Mouse (Mus musculus) common myeloid progenitor, adult 5-6 weeks (primary cell): ENCODE measurements around the gene Cep104. TPM values are rescaled to one million over a fixed set of nuclear protein-coding genes. Genes with fewer than 3 reads are reported as not detected.

Experiments used
- ATAC-seq: replicated peaks from 2 replicates; pipeline ENCODE4 v1.8.0; 2016; ENCODE audit warnings: low read depth, mild to moderate bottlenecking, moderate TSS enrichment, inconsistent platforms; ENCODE audit not compliant: poor library complexity, severe bottlenecking
- total RNA-seq: library from RNA; stranded (forward); fragments of 200-1000, 187-1606 nt; gene quantifications from 2 replicates; pipeline ENCODE4 v1.2.3, GENCODE M21; 2017

The Cep104 gene
- 7.4 and 25.7 TPM in 2 replicates for total RNA-seq

GRCm38 (mm10) chr4:153974431-153975291 lies at the start of gene Cep104, which contains the start of gene Dffb:
Gene Cep104, plus strand, starts transcription at chr4:153975194.
Gene Dffb, minus strand, starts transcription at chr4:153975126.
- peak; percentile 87 for ATAC-seq

- no peak for ATAC-seq
Observed at GRCm38 (mm10) chr4:153928772-153929299, 46.2 kb upstream of the Cep104 start.

GRCm38 (mm10) chr4:153929425-153929824 lies 45.6 kb upstream of the Cep104 start:
- no peak for ATAC-seq

- ATAC-seq: no peak
Observed at GRCm38 (mm10) chr4:153929921-153930320, 45.1 kb upstream of the Cep104 start.

- ATAC-seq: no peak
Observed at GRCm38 (mm10) chr4:153943243-153943642, 31.8 kb upstream of the Cep104 start.

GRCm38 (mm10) chr4:153944261-153944660 lies 30.7 kb upstream of the Cep104 start:
- no peak for ATAC-seq

GRCm38 (mm10) chr4:153945741-153946140 lies 29.3 kb upstream of the Cep104 start:
- ATAC-seq: no peak

GRCm38 (mm10) chr4:153950372-153950771 lies 24.6 kb upstream of the Cep104 start:
- ATAC-seq: no peak

- ATAC-seq: no peak
Observed at GRCm38 (mm10) chr4:153951150-153951549, 23.8 kb upstream of the Cep104 start.

- ATAC-seq: no peak
Observed at GRCm38 (mm10) chr4:153951692-153952091, 23.3 kb upstream of the Cep104 start.

- ATAC-seq: no peak
Observed at GRCm38 (mm10) chr4:153955651-153956050, 19.3 kb upstream of the Cep104 start.

- peak; percentile 87 for ATAC-seq
Observed at GRCm38 (mm10) chr4:153956569-153957405, 18.2 kb upstream of the Cep104 start, which contains the start of gene A430005L14Rik. Gene A430005L14Rik, plus strand, starts transcription at chr4:153957237.

- ATAC-seq: peak; percentile 36
Observed at GRCm38 (mm10) chr4:153957444-153958250, 17.3 kb upstream of the Cep104 start.

- no peak for ATAC-seq
Observed at GRCm38 (mm10) chr4:153962631-153963030, 12.4 kb upstream of the Cep104 start.

GRCm38 (mm10) chr4:153966651-153967050 lies 8.3 kb upstream of the Cep104 start:
- ATAC-seq: no peak

GRCm38 (mm10) chr4:153967556-153967955 lies 7.4 kb upstream of the Cep104 start:
- ATAC-seq: no peak

GRCm38 (mm10) chr4:153968063-153968462 lies 6.9 kb upstream of the Cep104 start:
- ATAC-seq: no peak

- peak; percentile 24 for ATAC-seq
Observed at GRCm38 (mm10) chr4:153975292-153975662, 283 bp downstream of the Cep104 start.

GRCm38 (mm10) chr4:153975768-153976167 lies 774 bp downstream of the Cep104 start:
- ATAC-seq: peak; percentile 66

GRCm38 (mm10) chr4:153979243-153979642 lies 4.2 kb downstream of the Cep104 start:
- ATAC-seq: no peak
